Mouse (Mus musculus) midbrain, embryonic 10.5 days (tissue): ENCODE results near the gene Ltbp1. TPM values are rescaled to one million over a fixed set of nuclear protein-coding genes. Genes with fewer than 3 reads are reported as not detected.

Experiments
- DNase-seq: peaks from one replicate; pipeline ENCODE4 v3.0.0-alpha.2; 2017; ENCODE audit warnings: low spot score
- H3K27ac ChIP-seq: fragments of 300-500 bp; sonication (generic); replicated peaks from 2 replicates; pipeline ENCODE4 v1.5.1; 2016; ENCODE audit warnings: mild to moderate bottlenecking
- H3K27me3 ChIP-seq: fragments of 300-500 bp; sonication (generic); 2 replicates; pipeline ENCODE4 v1.6.1; 2016; ENCODE audit warnings: low read depth, mild to moderate bottlenecking; ENCODE audit not compliant: poor library complexity, severe bottlenecking
- H3K36me3 ChIP-seq: fragments of 300-500 bp; sonication (generic); 2 replicates; pipeline ENCODE4 v1.6.1; 2016; ENCODE audit warnings: mild to moderate bottlenecking, moderate library complexity
- H3K4me1 ChIP-seq: fragments of 300-500 bp; sonication (generic); 2 replicates; pipeline ENCODE4 v1.6.1; 2016
- H3K4me3 ChIP-seq: fragments of 300-500 bp; sonication (generic); 2 replicates; pipeline ENCODE4 v1.5.1; 2016; ENCODE audit warnings: mild to moderate bottlenecking, moderate library complexity
- H3K9me3 ChIP-seq: fragments of 300-500 bp; sonication (generic); replicated peaks from 2 replicates; pipeline ENCODE4 v1.6.1; 2016; ENCODE audit warnings: mild to moderate bottlenecking
- WGBS: fragments of 180-500 bp; shearing (Covaris S2); methylation state at CpG from one replicate; pipeline ENCODE4 v1.1.7; 2016; 5-methylcytosine and 5-hydroxymethylcytosine counted together
- polyA plus RNA-seq: library from polyadenylated mRNA; unstranded; fragments of >200 nt; fragmentation: Nextera tagmentation; extraction: Ambion mirVana; gene quantifications from 2 replicates; pipeline ENCODE4 v1.2.1, GENCODE M21; 2016

The Ltbp1 gene
- 4.1 and 5.4 TPM in 2 replicates for polyA plus RNA-seq

DNA sequence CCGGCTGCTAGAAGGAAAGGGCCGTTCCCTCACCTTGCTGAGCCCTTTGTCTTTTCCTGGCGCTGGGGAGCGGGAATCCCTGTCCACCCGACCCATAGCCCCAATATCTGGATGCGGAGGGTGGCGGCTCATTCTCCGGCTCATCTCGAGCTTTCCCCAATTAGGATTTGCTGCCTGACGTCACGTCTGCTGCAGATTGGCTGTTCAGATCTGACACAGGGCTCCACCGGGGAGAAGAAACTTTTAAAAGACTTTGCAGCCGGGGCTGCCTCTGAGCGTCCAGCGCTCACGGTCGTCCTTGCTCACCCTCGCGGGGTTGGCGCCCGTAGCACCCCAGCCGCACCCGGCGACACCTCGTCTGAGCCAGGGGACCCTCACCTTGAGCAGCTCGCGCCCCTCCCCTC lies at the start of gene Ltbp1:
Ltbp1 (plus strand) TSS at position 288 of the 404 bp plus-strand sequence.
- no peaks in the 10 kb centered on the region for H3K9me3 ChIP-seq
- H3K36me3 ChIP-seq: no peaks in the 10 kb centered on the region
- under 1% methylated on average over 27 of the region's 27 CpGs for WGBS
- peak within 1 kb of the TSS; percentile 89 for H3K27ac ChIP-seq
- peak; percentile 78 for DNase-seq
- H3K27me3 ChIP-seq: peaks cover 49% of the 10 kb centered on the region
- H3K4me1 ChIP-seq: peaks cover 29% of the 10 kb centered on the region
- peak within 1 kb of the TSS; percentile 90 for H3K4me3 ChIP-seq

DNA sequence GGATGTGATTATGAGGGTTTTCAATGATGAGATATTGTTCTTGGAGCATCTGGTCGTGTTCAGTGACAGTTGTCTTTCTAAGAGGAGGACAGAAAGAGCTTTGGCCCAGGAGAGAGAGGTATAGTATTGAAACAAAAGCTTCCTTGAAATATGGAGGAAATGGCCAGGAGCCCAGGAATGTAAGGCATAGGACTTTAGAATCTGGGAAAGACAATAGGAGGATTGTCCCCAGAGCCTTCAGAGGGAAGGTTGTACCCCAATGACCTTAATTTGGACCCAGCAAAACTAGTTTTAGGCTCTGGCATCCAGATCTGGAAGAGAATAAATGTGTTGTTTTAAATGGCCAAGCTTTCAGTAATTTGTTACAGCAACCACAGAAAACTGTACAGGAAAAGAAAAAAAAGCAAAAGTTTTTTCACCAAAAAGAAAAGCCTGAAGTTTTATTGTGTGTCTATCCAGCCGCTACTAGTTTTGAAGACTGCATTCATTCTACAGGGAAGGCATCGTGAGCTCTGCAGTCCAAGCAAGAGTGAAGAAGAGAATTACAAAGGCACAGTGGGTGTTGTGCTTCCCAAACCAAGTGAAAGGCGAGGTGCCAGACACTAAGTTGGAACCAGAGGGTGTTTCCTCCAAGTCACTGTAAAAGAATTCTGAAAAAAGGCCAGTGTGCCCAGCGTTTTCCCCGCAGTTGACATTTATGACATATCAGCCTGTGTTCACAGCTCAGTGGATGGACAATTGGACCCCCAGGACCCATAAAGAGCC lies 45.7 kb upstream of the Ltbp1 start:
- no peak overlapping the region for H3K27ac ChIP-seq
- no peaks in the 10 kb centered on the region for H3K27me3 ChIP-seq
- WGBS: 50% methylated on average over 6 of the region's 6 CpGs
- no peaks in the 10 kb centered on the region for H3K9me3 ChIP-seq
- H3K4me3 ChIP-seq: no peak overlapping the region
- no peak for DNase-seq
- H3K36me3 ChIP-seq: no peaks in the 10 kb centered on the region
- H3K4me1 ChIP-seq: peaks cover 5% of the 10 kb centered on the region

- Histone ChIP-seq H3K4me3 (no peak overlapping the region), H3K27ac (no peak overlapping the region), H3K27me3 (no peaks in the 10 kb centered on the region), H3K4me1 (peaks cover 34% of the 10 kb centered on the region), H3K36me3 (no peaks in the 10 kb centered on the region), H3K9me3 (no peaks in the 10 kb centered on the region)
- WGBS: 96% methylated on average over 8 of the region's 8 CpGs
- no peak for DNase-seq
These were observed 42.1 kb upstream of the Ltbp1 start for GRCm38 (mm10) chr17:74963222-74963621.

GRCm38 (mm10) chr17:74963861-74964260 lies 41.5 kb upstream of the Ltbp1 start:
- Histone ChIP-seq H3K4me1 (peaks cover 40% of the 10 kb centered on the region), H3K9me3 (no peaks in the 10 kb centered on the region), H3K4me3 (no peak overlapping the region), H3K36me3 (no peaks in the 10 kb centered on the region), H3K27me3 (no peaks in the 10 kb centered on the region), H3K27ac (no peak overlapping the region)
- 92% methylated on average over 3 of the region's 3 CpGs for WGBS
- DNase-seq: no peak

- H3K9me3 ChIP-seq: no peaks in the 10 kb centered on the region
- no peaks in the 10 kb centered on the region for H3K27me3 ChIP-seq
- peaks cover 46% of the 10 kb centered on the region for H3K4me1 ChIP-seq
- no peaks in the 10 kb centered on the region for H3K36me3 ChIP-seq
- WGBS: 34% methylated on average over 7 of the region's 7 CpGs
- H3K4me3 ChIP-seq: no peak overlapping the region
- H3K27ac ChIP-seq: peak overlapping the region; percentile 63; the same call in 1 of the 2 replicates
- peak; percentile 41 for DNase-seq
These were observed 38.0 kb upstream of the Ltbp1 start for GRCm38 (mm10) chr17:74967298-74967848.

- H3K4me1 ChIP-seq: peaks cover 46% of the 10 kb centered on the region
- 58% methylated on average over 9 of the region's 9 CpGs for WGBS
- no peaks in the 10 kb centered on the region for H3K9me3 ChIP-seq
- peak overlapping the region; percentile 79 for H3K27ac ChIP-seq
- DNase-seq: peak; percentile 32
- H3K4me3 ChIP-seq: no peak overlapping the region
- no peaks in the 10 kb centered on the region for H3K36me3 ChIP-seq
- no peaks in the 10 kb centered on the region for H3K27me3 ChIP-seq
These were observed 37.1 kb upstream of the Ltbp1 start for GRCm38 (mm10) chr17:74968152-74968712.

- no peak for DNase-seq
- H3K4me3 ChIP-seq: no peak overlapping the region
- peaks cover 46% of the 10 kb centered on the region for H3K4me1 ChIP-seq
- WGBS: 65% methylated on average over 16 of the region's 16 CpGs
- peak overlapping the region; percentile 79 for H3K27ac ChIP-seq
- H3K36me3 ChIP-seq: no peaks in the 10 kb centered on the region
- H3K27me3 ChIP-seq: no peaks in the 10 kb centered on the region
- H3K9me3 ChIP-seq: no peaks in the 10 kb centered on the region
These were observed 36.6 kb upstream of the Ltbp1 start for GRCm38 (mm10) chr17:74968738-74969271.

DNA sequence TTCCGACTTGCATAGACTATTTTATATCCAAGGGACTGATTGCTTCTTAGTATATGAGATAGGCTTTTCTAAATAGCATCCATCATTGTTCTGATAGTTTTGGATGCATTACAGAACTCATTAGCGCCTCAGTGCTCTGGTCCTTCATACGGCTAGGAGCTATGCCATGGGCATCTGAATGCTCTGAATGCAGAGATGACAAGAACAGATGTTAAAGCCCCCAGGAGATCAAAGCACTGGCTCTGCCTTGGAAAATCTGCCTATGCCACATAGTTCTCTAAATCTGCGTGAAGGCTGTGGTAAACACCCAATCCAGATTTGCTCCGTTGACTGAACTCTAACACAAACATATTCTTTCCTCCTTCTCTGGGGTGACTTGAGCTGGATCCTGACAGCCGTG lies 30.2 kb upstream of the Ltbp1 start:
- H3K9me3 ChIP-seq: no peaks in the 10 kb centered on the region
- peaks cover 10% of the 10 kb centered on the region; the same call in 1 of the 2 replicates for H3K4me1 ChIP-seq
- H3K27ac ChIP-seq: no peak overlapping the region
- no peak overlapping the region for H3K4me3 ChIP-seq
- H3K27me3 ChIP-seq: no peaks in the 10 kb centered on the region
- 83% methylated on average over 6 of the region's 6 CpGs for WGBS
- no peaks in the 10 kb centered on the region for H3K36me3 ChIP-seq
- DNase-seq: no peak

DNA sequence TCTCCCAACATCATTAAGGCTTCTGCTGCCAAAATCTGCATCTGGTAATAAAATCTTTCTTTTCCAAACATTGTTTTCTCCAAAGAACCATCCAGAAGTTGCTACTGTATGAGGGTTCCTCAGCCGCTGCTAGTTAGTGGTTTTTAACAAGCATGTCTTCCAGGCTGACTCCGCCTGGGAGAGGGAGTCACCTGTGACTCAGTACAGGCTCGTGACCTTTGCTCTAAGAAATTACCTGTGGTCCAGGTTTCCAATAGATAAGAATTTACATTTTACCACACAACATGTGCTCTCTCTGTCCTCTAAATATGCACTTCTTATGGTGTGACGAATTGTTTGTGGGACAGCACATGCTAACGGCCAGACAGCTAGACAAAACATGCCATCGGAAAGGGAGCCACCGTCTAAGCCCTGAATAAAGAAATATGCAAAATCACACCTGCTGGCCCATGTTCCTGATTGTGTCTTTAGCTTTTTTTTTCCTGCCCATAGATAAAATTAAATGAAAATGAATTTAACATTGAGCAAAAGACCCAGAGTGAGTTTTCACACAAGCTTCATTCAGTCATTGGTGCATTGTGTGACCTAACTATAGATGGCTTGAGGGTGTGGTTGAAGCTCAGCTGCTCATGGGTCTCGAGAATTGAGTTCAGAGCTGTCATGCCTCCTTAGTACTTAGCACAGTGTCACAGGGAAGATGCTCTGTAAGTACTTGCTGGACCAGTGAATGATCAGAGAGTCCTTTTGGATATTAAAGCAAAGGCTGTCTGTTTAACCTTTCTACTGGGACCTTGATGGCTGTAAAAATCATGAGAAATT lies 29.0 kb upstream of the Ltbp1 start:
- 80% methylated on average over 8 of the region's 8 CpGs for WGBS
- Histone ChIP-seq H3K4me1 (peaks cover 10% of the 10 kb centered on the region; the same call in 1 of the 2 replicates), H3K27ac (0 out of 2 replicates have a peak overlapping the region, but pooled peaks have one; percentile 3), H3K27me3 (no peaks in the 10 kb centered on the region), H3K4me3 (no peak overlapping the region), H3K36me3 (no peaks in the 10 kb centered on the region), H3K9me3 (no peaks in the 10 kb centered on the region)
- DNase-seq: no peak

GRCm38 (mm10) chr17:74979767-74980166 lies 25.6 kb upstream of the Ltbp1 start:
- WGBS: 85% methylated on average over 8 of the region's 8 CpGs
- no peaks in the 10 kb centered on the region for H3K27me3 ChIP-seq
- no peaks in the 10 kb centered on the region for H3K9me3 ChIP-seq
- no peaks in the 10 kb centered on the region for H3K36me3 ChIP-seq
- no peak for DNase-seq
- no peak overlapping the region for H3K4me3 ChIP-seq
- H3K4me1 ChIP-seq: peaks cover 10% of the 10 kb centered on the region; the same call in 1 of the 2 replicates
- H3K27ac ChIP-seq: no peak overlapping the region

- DNase-seq: no peak
- Histone ChIP-seq H3K4me3 (no peak overlapping the region), H3K27me3 (no peaks in the 10 kb centered on the region), H3K36me3 (no peaks in the 10 kb centered on the region), H3K9me3 (no peaks in the 10 kb centered on the region), H3K4me1 (peaks cover 2% of the 10 kb centered on the region), H3K27ac (no peak overlapping the region)
- WGBS: 88% methylated on average over 5 of the region's 5 CpGs
These were observed 23.7 kb upstream of the Ltbp1 start for GRCm38 (mm10) chr17:74981703-74982102.

DNA sequence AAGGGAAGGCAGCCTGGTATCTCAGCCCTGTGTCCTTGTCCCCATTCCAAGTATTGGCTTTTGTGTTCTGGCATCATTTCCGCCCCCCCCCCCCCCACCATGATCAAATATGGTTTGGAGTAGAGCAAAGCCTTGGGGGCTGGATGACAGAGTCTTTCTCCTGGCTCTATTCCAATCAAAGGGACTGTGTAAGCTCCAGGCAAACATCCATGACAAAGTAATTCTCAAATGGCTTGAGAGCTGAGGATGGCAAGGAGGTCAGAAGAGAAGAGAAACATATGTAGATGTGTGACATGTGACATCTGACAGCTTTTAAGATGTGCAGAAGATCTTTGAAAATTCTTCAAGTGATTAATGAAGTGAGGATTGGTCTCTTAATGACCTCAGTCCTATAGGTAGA lies 22.5 kb upstream of the Ltbp1 start:
- Histone ChIP-seq H3K36me3 (no peaks in the 10 kb centered on the region), H3K27me3 (no peaks in the 10 kb centered on the region), H3K4me1 (peaks cover 7% of the 10 kb centered on the region), H3K27ac (no peak overlapping the region), H3K4me3 (no peak overlapping the region), H3K9me3 (no peaks in the 10 kb centered on the region)
- 60% methylated on average over 1 of the region's 1 CpGs for WGBS
- DNase-seq: no peak
